Mouse (Mus musculus): Measurements from ENCODE around the gene Piezo1. TPM values are rescaled to one million over a fixed set of nuclear protein-coding genes. Genes with fewer than 3 reads are reported as not detected.
"Not testable (repeated sequence)": the region's sequence is repeated elsewhere in the genome, so short reads cannot be mapped to it uniquely, and the experiment has no call there.

The Piezo1 gene
- polyA plus RNA-seq, 1 experiment from 2014 or later, result 1.2 TPM

GRCm38 (mm10) chr8:122573577-122573976 lies 22.4 kb upstream of the Piezo1 start:
- no peaks in the 10 kb centered on the region for H3K9me3 ChIP-seq (replicated peaks; ENCODE audit: control insufficient read depth, low read length)
- 43% methylated on average over 9 of the region's 9 CpGs for WGBS
- H3K4me3 ChIP-seq (ENCODE audit: low read depth, low read length), result no peak overlapping the region
- no peak overlapping the region for H3K27ac ChIP-seq (ENCODE audit: low read depth, low read length)
- no peak overlapping the region for H3K4me2 ChIP-seq (ENCODE audit: low read length)
- DNase-seq (ENCODE audit: low spot score) (no peak), ATAC-seq (no peak)
- H3K27me3 ChIP-seq (replicated peaks; ENCODE audit: control insufficient read depth, insufficient read depth, low read length), result no peaks in the 10 kb centered on the region
- H3K4me1 ChIP-seq (ENCODE audit: control insufficient read depth, insufficient read depth, low read length), result peaks cover 17% of the 10 kb centered on the region
- H3K36me3 ChIP-seq (ENCODE audit: control insufficient read depth, insufficient read depth, low read length), result peaks cover 36% of the 10 kb centered on the region
- H3K9ac ChIP-seq (ENCODE audit: low read length), result no peak overlapping the region

- H3K36me3 ChIP-seq (ENCODE audit: control insufficient read depth, insufficient read depth, low read length), result peaks cover 36% of the 10 kb centered on the region
- 23% methylated on average over 4 of the region's 4 CpGs for WGBS
- H3K4me3 ChIP-seq (ENCODE audit: low read depth, low read length); H3K27ac ChIP-seq (ENCODE audit: low read depth, low read length); ATAC-seq; H3K9ac ChIP-seq (ENCODE audit: low read length); H3K4me2 ChIP-seq (ENCODE audit: low read length); H3K9me3 ChIP-seq (replicated peaks; ENCODE audit: control insufficient read depth, low read length); H3K27me3 ChIP-seq (replicated peaks; ENCODE audit: control insufficient read depth, insufficient read depth, low read length): not testable (repeated sequence)
- DNase-seq (ENCODE audit: low spot score), result peak; percentile 29
- peaks cover 17% of the 10 kb centered on the region for H3K4me1 ChIP-seq (ENCODE audit: control insufficient read depth, insufficient read depth, low read length)
Observed at GRCm38 (mm10) chr8:122573176-122573575, 22.0 kb upstream of the Piezo1 start.

GRCm38 (mm10) chr8:122572751-122573150 lies 21.6 kb upstream of the Piezo1 start:
- H3K4me2 ChIP-seq (ENCODE audit: low read length), result no peak overlapping the region
- no peak for ATAC-seq
- H3K27ac ChIP-seq (ENCODE audit: low read depth, low read length), result no peak overlapping the region
- H3K4me1 ChIP-seq (ENCODE audit: control insufficient read depth, insufficient read depth, low read length), result peaks cover 17% of the 10 kb centered on the region
- no peak overlapping the region for H3K4me3 ChIP-seq (ENCODE audit: low read depth, low read length)
- peaks cover 36% of the 10 kb centered on the region for H3K36me3 ChIP-seq (ENCODE audit: control insufficient read depth, insufficient read depth, low read length)
- no peaks in the 10 kb centered on the region for H3K9me3 ChIP-seq (replicated peaks; ENCODE audit: control insufficient read depth, low read length)
- H3K9ac ChIP-seq (ENCODE audit: low read length), result no peak overlapping the region
- no peaks in the 10 kb centered on the region for H3K27me3 ChIP-seq (replicated peaks; ENCODE audit: control insufficient read depth, insufficient read depth, low read length)
- DNase-seq (ENCODE audit: low spot score), result no peak
- 91% methylated on average over 3 of the region's 3 CpGs for WGBS

- Histone ChIP-seq H3K4me3 (ENCODE audit: low read depth, low read length) (no peak overlapping the region), H3K36me3 (ENCODE audit: control insufficient read depth, insufficient read depth, low read length) (peaks cover 36% of the 10 kb centered on the region), H3K27me3 (replicated peaks; ENCODE audit: control insufficient read depth, insufficient read depth, low read length) (no peaks in the 10 kb centered on the region), H3K4me1 (ENCODE audit: control insufficient read depth, insufficient read depth, low read length) (peaks cover 19% of the 10 kb centered on the region), H3K4me2 (ENCODE audit: low read length) (no peak overlapping the region), H3K9me3 (replicated peaks; ENCODE audit: control insufficient read depth, low read length) (no peaks in the 10 kb centered on the region), H3K9ac (ENCODE audit: low read length) (no peak overlapping the region), H3K27ac (ENCODE audit: low read depth, low read length) (no peak overlapping the region)
- ATAC-seq, result no peak
- 95% methylated on average over 17 of the region's 17 CpGs for WGBS
- no peak for DNase-seq (ENCODE audit: low spot score)
Observed at GRCm38 (mm10) chr8:122571750-122572267, 20.7 kb upstream of the Piezo1 start.

- Histone ChIP-seq H3K27ac (ENCODE audit: low read depth, low read length) (no peak overlapping the region), H3K4me1 (ENCODE audit: control insufficient read depth, insufficient read depth, low read length) (peaks cover 23% of the 10 kb centered on the region), H3K9ac (ENCODE audit: low read length) (no peak overlapping the region), H3K27me3 (replicated peaks; ENCODE audit: control insufficient read depth, insufficient read depth, low read length) (no peaks in the 10 kb centered on the region), H3K4me3 (ENCODE audit: low read depth, low read length) (no peak overlapping the region), H3K4me2 (ENCODE audit: low read length) (no peak overlapping the region), H3K36me3 (ENCODE audit: control insufficient read depth, insufficient read depth, low read length) (peaks cover 36% of the 10 kb centered on the region), H3K9me3 (replicated peaks; ENCODE audit: control insufficient read depth, low read length) (no peaks in the 10 kb centered on the region)
- ATAC-seq (no peak), DNase-seq (ENCODE audit: low spot score) (no peak)
- 96% methylated on average over 11 of the region's 11 CpGs for WGBS
Observed at GRCm38 (mm10) chr8:122571153-122571552, 20.0 kb upstream of the Piezo1 start.

- Histone ChIP-seq H3K9ac (ENCODE audit: low read length) (no peak overlapping the region), H3K27ac (ENCODE audit: low read depth, low read length) (no peak overlapping the region), H3K4me1 (ENCODE audit: control insufficient read depth, insufficient read depth, low read length) (peaks cover 13% of the 10 kb centered on the region), H3K4me3 (ENCODE audit: low read depth, low read length) (no peak overlapping the region), H3K36me3 (ENCODE audit: control insufficient read depth, insufficient read depth, low read length) (peaks cover 36% of the 10 kb centered on the region), H3K4me2 (ENCODE audit: low read length) (no peak overlapping the region), H3K9me3 (replicated peaks; ENCODE audit: control insufficient read depth, low read length) (no peaks in the 10 kb centered on the region), H3K27me3 (replicated peaks; ENCODE audit: control insufficient read depth, insufficient read depth, low read length) (no peaks in the 10 kb centered on the region)
- ATAC-seq (no peak), DNase-seq (ENCODE audit: low spot score) (no peak)
- 97% methylated on average over 16 of the region's 16 CpGs for WGBS
Observed at GRCm38 (mm10) chr8:122569996-122570395, 18.9 kb upstream of the Piezo1 start.

- H3K27ac ChIP-seq (ENCODE audit: low read depth, low read length), result no peak overlapping the region
- H3K36me3 ChIP-seq (ENCODE audit: control insufficient read depth, insufficient read depth, low read length), result peaks cover 32% of the 10 kb centered on the region
- no peak for ATAC-seq
- H3K4me2 ChIP-seq (ENCODE audit: low read length), result peak overlapping the region; percentile 89
- peak overlapping the region; percentile 84 for H3K4me3 ChIP-seq (ENCODE audit: low read depth, low read length)
- H3K27me3 ChIP-seq (replicated peaks; ENCODE audit: control insufficient read depth, insufficient read depth, low read length), result no peaks in the 10 kb centered on the region
- WGBS, result 69% methylated on average over 9 of the region's 9 CpGs
- no peaks in the 10 kb centered on the region for H3K9me3 ChIP-seq (replicated peaks; ENCODE audit: control insufficient read depth, low read length)
- H3K4me1 ChIP-seq (ENCODE audit: control insufficient read depth, insufficient read depth, low read length), result peaks cover 13% of the 10 kb centered on the region
- no peak for DNase-seq (ENCODE audit: low spot score)
- peak overlapping the region; percentile 84 for H3K9ac ChIP-seq (ENCODE audit: low read length)
Observed at GRCm38 (mm10) chr8:122569329-122569728, 18.2 kb upstream of the Piezo1 start.

- Histone ChIP-seq H3K9me3 (replicated peaks; ENCODE audit: control insufficient read depth, low read length) (no peaks in the 10 kb centered on the region), H3K4me2 (ENCODE audit: low read length) (peak overlapping the region; percentile 89), H3K36me3 (ENCODE audit: control insufficient read depth, insufficient read depth, low read length) (peaks cover 29% of the 10 kb centered on the region), H3K9ac (ENCODE audit: low read length) (peak overlapping the region; percentile 84), H3K27me3 (replicated peaks; ENCODE audit: control insufficient read depth, insufficient read depth, low read length) (no peaks in the 10 kb centered on the region), H3K4me3 (ENCODE audit: low read depth, low read length) (peak overlapping the region; percentile 84), H3K4me1 (ENCODE audit: control insufficient read depth, insufficient read depth, low read length) (peaks cover 13% of the 10 kb centered on the region), H3K27ac (ENCODE audit: low read depth, low read length) (no peak overlapping the region)
- no peak for DNase-seq (ENCODE audit: low spot score)
- ATAC-seq, result no peak
- WGBS, result 8% methylated on average over 10 of the region's 10 CpGs
Observed at GRCm38 (mm10) chr8:122568881-122569309, 17.8 kb upstream of the Piezo1 start.

- Histone ChIP-seq H3K4me1 (ENCODE audit: control insufficient read depth, insufficient read depth, low read length) (peaks cover 13% of the 10 kb centered on the region), H3K9me3 (replicated peaks; ENCODE audit: control insufficient read depth, low read length) (no peaks in the 10 kb centered on the region), H3K36me3 (ENCODE audit: control insufficient read depth, insufficient read depth, low read length) (peaks cover 29% of the 10 kb centered on the region), H3K4me2 (ENCODE audit: low read length) (peak overlapping the region; percentile 89), H3K4me3 (ENCODE audit: low read depth, low read length) (peak overlapping the region; percentile 84), H3K9ac (ENCODE audit: low read length) (peak overlapping the region; percentile 84), H3K27ac (ENCODE audit: low read depth, low read length) (peak overlapping the region; percentile 68), H3K27me3 (replicated peaks; ENCODE audit: control insufficient read depth, insufficient read depth, low read length) (no peaks in the 10 kb centered on the region)
- ATAC-seq (peak; percentile 57; the same call in 1 of the 2 replicates), DNase-seq (ENCODE audit: low spot score) (no peak)
- under 1% methylated on average over 34 of the region's 34 CpGs for WGBS
Observed at GRCm38 (mm10) chr8:122568109-122568504, 17.0 kb upstream of the Piezo1 start.
